Mouse (Mus musculus) ZHBTc4 (cell line): ENCODE measurements around the gene Tbc1d8.
A peak's percentile ranks its signal among the peaks of the same experiment; 100 is the strongest.

Experiments used
- DNase-seq: peaks from one replicate; pipeline ENCODE4 v3.0.0-alpha.2; 2011; ENCODE audit warnings: low read depth, low spot score

The Tbc1d8 gene

GRCm38 (mm10) chr1:39479254-39479653, 699 bp upstream of the Tbc1d8 start:
- no peak for DNase-seq

GRCm38 (mm10) chr1:39478896-39479200, 293 bp upstream of the Tbc1d8 start:
- DNase-seq, result no peak

- DNase-seq, result no peak
These were observed 1.5 kb downstream of the Tbc1d8 start for GRCm38 (mm10) chr1:39477064-39477463.

- no peak for DNase-seq
These were observed 2.2 kb downstream of the Tbc1d8 start for GRCm38 (mm10) chr1:39476341-39476740.

GRCm38 (mm10) chr1:39474516-39474915, 4.0 kb downstream of the Tbc1d8 start:
- no peak for DNase-seq

- DNase-seq, result no peak
These were observed 7.2 kb downstream of the Tbc1d8 start for GRCm38 (mm10) chr1:39471298-39471902.

- DNase-seq, result no peak
These were observed 9.6 kb downstream of the Tbc1d8 start for GRCm38 (mm10) chr1:39468982-39469381.

- peak; percentile 61 for DNase-seq
These were observed 12.0 kb downstream of the Tbc1d8 start for GRCm38 (mm10) chr1:39466526-39466925.

GRCm38 (mm10) chr1:39464760-39465159, 13.8 kb downstream of the Tbc1d8 start:
- DNase-seq, result no peak

GRCm38 (mm10) chr1:39462937-39463444, 15.6 kb downstream of the Tbc1d8 start:
- DNase-seq, result peak; percentile 53

GRCm38 (mm10) chr1:39462036-39462435, 16.5 kb downstream of the Tbc1d8 start:
- no peak for DNase-seq

- DNase-seq, result no peak
These were observed 18.1 kb downstream of the Tbc1d8 start for GRCm38 (mm10) chr1:39460495-39460894.

GRCm38 (mm10) chr1:39457887-39458874, 20.4 kb downstream of the Tbc1d8 start:
- DNase-seq, result no peak

- DNase-seq, result peak; percentile 83
These were observed 22.1 kb downstream of the Tbc1d8 start for GRCm38 (mm10) chr1:39456421-39456853.

GRCm38 (mm10) chr1:39455350-39456023, 23.1 kb downstream of the Tbc1d8 start:
- DNase-seq, result peak; percentile 43

GRCm38 (mm10) chr1:39454783-39455175, 23.8 kb downstream of the Tbc1d8 start:
- DNase-seq, result no peak

- DNase-seq, result no peak
These were observed 24.3 kb downstream of the Tbc1d8 start for GRCm38 (mm10) chr1:39454108-39454782.

- DNase-seq, result no peak
These were observed 26.4 kb downstream of the Tbc1d8 start for GRCm38 (mm10) chr1:39452203-39452602.

GRCm38 (mm10) chr1:39450069-39450728, 28.4 kb downstream of the Tbc1d8 start:
- no peak for DNase-seq

GRCm38 (mm10) chr1:39449251-39449790, 29.2 kb downstream of the Tbc1d8 start:
- no peak for DNase-seq

- no peak for DNase-seq
These were observed 29.7 kb downstream of the Tbc1d8 start for GRCm38 (mm10) chr1:39448819-39449218.
